Mouse (Mus musculus) ES-E14 (cell line): ENCODE measurements at regions not wholly inside any gene's neighbourhood (a gene's known extent, or its start where the extent isn't known, plus 50 kb on each side); places are given as distances from the start of the nearest gene placed in this dataset.

Experiments
- CHD2 ChIP-seq: IDR thresholded peaks from 2 replicates; pipeline ENCODE4 v1.6.1; 2014; ENCODE audit warnings: mild to moderate bottlenecking, low read depth, low read length, inconsistent platforms
- HCFC1 ChIP-seq: IDR thresholded peaks from 2 replicates; pipeline ENCODE4 v1.6.1; 2012; ENCODE audit warnings: low read length, inconsistent platforms, borderline replicate concordance; ENCODE audit not compliant: insufficient read depth
- MAFK ChIP-seq: IDR thresholded peaks from 2 replicates; pipeline ENCODE4 v1.6.1; 2014; ENCODE audit warnings: mild to moderate bottlenecking, low read depth, low read length, inconsistent platforms; ENCODE audit not compliant: insufficient read depth
- ZC3H11A ChIP-seq: IDR thresholded peaks from 2 replicates; pipeline ENCODE4 v1.6.1; 2012; ENCODE audit warnings: low read depth, mild to moderate bottlenecking, inconsistent platforms, low read length, borderline replicate concordance
- ZNF384 ChIP-seq: IDR thresholded peaks from 2 replicates; pipeline ENCODE4 v1.6.1; 2012; ENCODE audit warnings: low read depth, low read length, inconsistent platforms

- TF ChIP-seq ZC3H11A (no peak), HCFC1 (no peak), MAFK (no peak), CHD2 (no peak), ZNF384 (no peak)
Measured at GRCm38 (mm10) chr5:97693333-97693940, 236.6 kb upstream of the Gk2 start.
